Mouse (Mus musculus): ENCODE data around the gene Sema6d. TPM values are rescaled to one million over a fixed set of nuclear protein-coding genes. Genes with fewer than 3 reads are reported as not detected.
A peak's percentile ranks its signal among the peaks of the same experiment; 100 is the strongest.

Sema6d gene
- polyA plus RNA-seq, 1 experiment from 2014 or later: 27.7 TPM

DNA sequence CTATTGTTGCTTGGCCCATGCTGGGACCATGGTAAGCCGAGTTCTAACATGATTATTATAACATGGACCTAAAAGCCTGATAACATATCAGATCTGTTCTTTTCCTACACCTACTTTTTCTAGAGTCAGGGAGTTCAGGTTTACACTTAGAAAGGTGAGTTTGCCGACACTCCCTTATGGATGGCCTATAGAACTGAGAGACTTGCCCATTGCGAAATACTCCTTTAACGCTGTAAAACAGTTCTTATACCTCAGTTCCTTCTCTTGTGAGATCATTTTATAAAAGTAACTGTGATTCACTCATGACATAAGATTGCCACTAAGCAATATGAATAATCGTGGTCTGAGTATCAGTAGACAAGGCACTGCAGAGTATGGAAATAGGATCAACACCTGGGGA lies 307.5 kb downstream of the Sema6d start:
- Histone ChIP-seq H3K4me2 (ENCODE audit: low read length) (no peak overlapping the region), H3K27ac (replicated peaks in 1 of 2; ENCODE audit: control insufficient read depth in 1 of 2, insufficient read depth in 1 of 2, low read depth in 2 of 2, low read length in 2 of 2) (no peak overlapping the region), H3K27me3 (ENCODE audit: control insufficient read depth, insufficient read depth, low read length) (no peaks in the 10 kb centered on the region), H3K36me3 (ENCODE audit: control insufficient read depth, insufficient read depth, low read length) (no peaks in the 10 kb centered on the region), H3K9me3 (ENCODE audit: control insufficient read depth, low read length) (no peaks in the 10 kb centered on the region), H3K4me3 (ENCODE audit: control insufficient read depth in 1 of 2, insufficient read depth in 1 of 2, low read depth in 1 of 2, low read length in 2 of 2) (no peak overlapping the region), H3K4me1 (ENCODE audit: control insufficient read depth in 2 of 2, insufficient read depth in 2 of 2, low read length in 2 of 2) (no peaks in the 10 kb centered on the region), H3K9ac (ENCODE audit: low read length) (no peak overlapping the region)
- WGBS: 89% methylated on average over 5 of the region's 5 CpGs
- no peak for ATAC-seq (ENCODE audit: insufficient number of reproducible peaks, insufficient read depth, low FRiP score, low read depth)

DNA sequence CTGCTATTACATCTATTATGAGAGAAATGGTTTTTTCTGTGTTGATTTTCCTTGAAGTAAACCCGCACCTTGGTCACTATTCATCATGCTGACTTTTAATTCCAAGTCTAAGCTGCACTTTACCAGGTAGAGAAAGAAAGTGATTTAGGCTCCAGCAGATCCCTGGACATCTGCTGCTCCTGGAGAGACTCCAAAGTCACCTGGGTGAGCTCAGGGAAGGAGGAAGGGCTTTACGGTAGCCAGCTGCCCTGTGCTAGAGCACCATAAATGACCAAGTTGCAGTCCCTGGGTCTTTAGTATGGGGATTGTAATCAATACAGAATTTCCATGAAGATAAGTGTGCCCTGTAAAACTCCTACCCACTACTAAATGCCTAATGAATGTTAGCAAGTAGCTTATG lies 309.8 kb downstream of the Sema6d start:
- H3K4me3 ChIP-seq (ENCODE audit: control insufficient read depth in 1 of 2, insufficient read depth in 1 of 2, low read depth in 1 of 2, low read length in 2 of 2): no peak overlapping the region
- no peaks in the 10 kb centered on the region for H3K9me3 ChIP-seq (ENCODE audit: control insufficient read depth, low read length)
- H3K36me3 ChIP-seq (ENCODE audit: control insufficient read depth, insufficient read depth, low read length): no peaks in the 10 kb centered on the region
- no peak overlapping the region for H3K9ac ChIP-seq (ENCODE audit: low read length)
- H3K4me2 ChIP-seq (ENCODE audit: low read length): no peak overlapping the region
- WGBS: 97% methylated on average over 2 of the region's 2 CpGs
- ATAC-seq (ENCODE audit: insufficient number of reproducible peaks, insufficient read depth, low FRiP score, low read depth): no peak
- H3K27ac ChIP-seq (replicated peaks in 1 of 2; ENCODE audit: control insufficient read depth in 1 of 2, insufficient read depth in 1 of 2, low read depth in 2 of 2, low read length in 2 of 2): no peak overlapping the region
- peaks cover 9 to 11% of the 10 kb centered on the region in 2 experiments for H3K4me1 ChIP-seq (ENCODE audit: control insufficient read depth in 2 of 2, insufficient read depth in 2 of 2, low read length in 2 of 2)
- H3K27me3 ChIP-seq (ENCODE audit: control insufficient read depth, insufficient read depth, low read length): no peaks in the 10 kb centered on the region

GRCm38 (mm10) chr2:124401727-124402380 lies 312.1 kb downstream of the Sema6d start:
- Histone ChIP-seq H3K4me1 (ENCODE audit: control insufficient read depth in 2 of 2, insufficient read depth in 2 of 2, low read length in 2 of 2) (peaks cover 13 to 17% of the 10 kb centered on the region in 2 experiments), H3K9ac (ENCODE audit: low read length) (no peak overlapping the region), H3K27me3 (ENCODE audit: control insufficient read depth, insufficient read depth, low read length) (no peaks in the 10 kb centered on the region), H3K4me3 (ENCODE audit: control insufficient read depth in 1 of 2, insufficient read depth in 1 of 2, low read depth in 1 of 2, low read length in 2 of 2) (no peak overlapping the region), H3K27ac (replicated peaks in 1 of 2; ENCODE audit: control insufficient read depth in 1 of 2, insufficient read depth in 1 of 2, low read depth in 2 of 2, low read length in 2 of 2) (no peak overlapping the region), H3K36me3 (ENCODE audit: control insufficient read depth, insufficient read depth, low read length) (no peaks in the 10 kb centered on the region), H3K4me2 (ENCODE audit: low read length) (no peak overlapping the region), H3K9me3 (ENCODE audit: control insufficient read depth, low read length) (no peaks in the 10 kb centered on the region)
- WGBS: 70% methylated on average over 6 of the region's 6 CpGs
- ATAC-seq (ENCODE audit: insufficient number of reproducible peaks, insufficient read depth, low FRiP score, low read depth): no peak

DNA sequence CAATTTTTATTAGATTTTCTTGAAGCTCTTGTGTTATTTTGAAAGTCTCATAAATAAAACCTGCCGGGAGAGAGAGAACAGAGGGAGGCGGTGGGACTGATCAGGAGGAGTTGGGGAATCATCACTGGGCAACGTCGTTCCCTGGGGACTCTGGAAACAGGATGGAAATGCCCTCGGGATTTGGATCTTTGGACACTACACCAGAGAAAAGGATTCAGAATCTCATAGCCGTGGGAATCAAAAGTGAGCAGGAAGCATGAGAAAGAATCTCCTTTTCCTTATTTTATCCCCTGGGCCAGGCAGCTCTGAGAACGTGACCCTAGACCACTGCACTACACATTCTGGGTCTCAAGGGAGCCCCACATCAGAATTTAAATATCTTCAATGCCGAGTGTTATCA lies 313.8 kb downstream of the Sema6d start:
- no peaks in the 10 kb centered on the region for H3K9me3 ChIP-seq (ENCODE audit: control insufficient read depth, low read length)
- H3K27ac ChIP-seq (replicated peaks in 1 of 2; ENCODE audit: control insufficient read depth in 1 of 2, insufficient read depth in 1 of 2, low read depth in 2 of 2, low read length in 2 of 2): 0 out of 4 replicates have a peak overlapping the region, but pooled peaks of 1 of the 2 experiments have one; percentile 1
- no peak for ATAC-seq (ENCODE audit: insufficient number of reproducible peaks, insufficient read depth, low FRiP score, low read depth)
- no peak overlapping the region for H3K9ac ChIP-seq (ENCODE audit: low read length)
- H3K27me3 ChIP-seq (ENCODE audit: control insufficient read depth, insufficient read depth, low read length): no peaks in the 10 kb centered on the region
- 68% methylated on average over 8 of the region's 8 CpGs for WGBS
- H3K36me3 ChIP-seq (ENCODE audit: control insufficient read depth, insufficient read depth, low read length): no peaks in the 10 kb centered on the region
- H3K4me1 ChIP-seq (ENCODE audit: control insufficient read depth in 2 of 2, insufficient read depth in 2 of 2, low read length in 2 of 2): peaks cover 17 to 21% of the 10 kb centered on the region in 2 experiments
- H3K4me3 ChIP-seq (ENCODE audit: control insufficient read depth in 1 of 2, insufficient read depth in 1 of 2, low read depth in 1 of 2, low read length in 2 of 2): no peak overlapping the region
- peak overlapping the region; percentile 6; the same call in 1 of the 2 replicates for H3K4me2 ChIP-seq (ENCODE audit: low read length)

GRCm38 (mm10) chr2:124403981-124404380 lies 314.2 kb downstream of the Sema6d start:
- H3K4me2 ChIP-seq (ENCODE audit: low read length): peak overlapping the region; percentile 6; the same call in 1 of the 2 replicates
- H3K4me1 ChIP-seq (ENCODE audit: control insufficient read depth in 2 of 2, insufficient read depth in 2 of 2, low read length in 2 of 2): peaks cover 17 to 25% of the 10 kb centered on the region in 2 experiments
- no peak overlapping the region for H3K9ac ChIP-seq (ENCODE audit: low read length)
- peak overlapping the region; percentile 1 to 51 for H3K27ac ChIP-seq (replicated peaks in 1 of 2; ENCODE audit: control insufficient read depth in 1 of 2, insufficient read depth in 1 of 2, low read depth in 2 of 2, low read length in 2 of 2)
- no peak for ATAC-seq (ENCODE audit: insufficient number of reproducible peaks, insufficient read depth, low FRiP score, low read depth)
- no peaks in the 10 kb centered on the region for H3K9me3 ChIP-seq (ENCODE audit: control insufficient read depth, low read length)
- H3K27me3 ChIP-seq (ENCODE audit: control insufficient read depth, insufficient read depth, low read length): no peaks in the 10 kb centered on the region
- no peak overlapping the region for H3K4me3 ChIP-seq (ENCODE audit: control insufficient read depth in 1 of 2, insufficient read depth in 1 of 2, low read depth in 1 of 2, low read length in 2 of 2)
- WGBS: 19% methylated on average over 6 of the region's 6 CpGs
- no peaks in the 10 kb centered on the region for H3K36me3 ChIP-seq (ENCODE audit: control insufficient read depth, insufficient read depth, low read length)

DNA sequence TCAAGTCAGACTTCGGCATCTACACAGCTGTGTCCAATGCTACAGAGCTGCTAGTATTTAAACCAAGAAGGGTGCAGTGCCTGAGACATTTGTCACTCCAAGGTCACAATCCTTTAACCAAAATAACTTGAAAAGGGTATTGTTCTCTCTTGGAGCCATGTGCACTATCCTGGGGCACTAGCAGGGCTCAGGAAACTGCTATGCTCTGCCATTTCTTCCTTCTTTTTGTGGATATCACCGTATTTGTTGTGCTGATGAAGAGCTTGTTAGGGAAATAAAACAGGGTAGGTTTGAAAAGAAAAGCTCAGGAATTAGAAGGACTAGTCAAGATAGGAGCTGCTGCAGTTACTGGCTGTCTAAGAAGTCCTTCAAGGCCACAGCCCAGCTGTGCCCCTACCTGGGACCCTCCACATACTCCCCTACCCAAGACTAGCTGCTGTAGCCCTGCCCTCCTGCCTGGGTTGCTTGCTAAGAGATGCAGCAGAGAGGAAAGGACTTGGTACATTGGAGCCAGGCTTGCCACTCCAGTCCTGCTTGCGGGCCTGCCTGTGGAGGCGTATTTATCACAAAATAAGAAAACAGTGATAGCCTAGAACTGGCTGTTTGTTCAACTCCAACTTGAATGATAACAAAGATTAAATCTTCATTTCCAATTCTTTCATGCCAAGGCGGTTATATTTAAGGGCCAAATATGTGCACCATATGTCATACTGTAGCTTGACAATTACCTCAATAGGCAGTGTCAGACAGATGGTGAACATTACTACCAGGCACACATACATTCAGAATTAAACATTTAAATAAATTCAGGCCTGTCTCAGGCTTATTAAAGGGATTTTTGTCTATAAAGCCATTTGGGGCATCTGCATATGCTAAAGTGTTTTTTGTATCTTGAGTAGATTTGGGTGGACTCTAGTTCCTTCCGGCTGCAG lies 315.1 kb downstream of the Sema6d start:
- Histone ChIP-seq H3K36me3 (ENCODE audit: control insufficient read depth, insufficient read depth, low read length) (no peaks in the 10 kb centered on the region), H3K9me3 (ENCODE audit: control insufficient read depth, low read length) (no peaks in the 10 kb centered on the region), H3K4me2 (ENCODE audit: low read length) (no peak overlapping the region), H3K4me3 (ENCODE audit: control insufficient read depth in 1 of 2, insufficient read depth in 1 of 2, low read depth in 1 of 2, low read length in 2 of 2) (no peak overlapping the region), H3K27ac (replicated peaks in 1 of 2; ENCODE audit: control insufficient read depth in 1 of 2, insufficient read depth in 1 of 2, low read depth in 2 of 2, low read length in 2 of 2) (peak overlapping the region; percentile 1 to 51; a peak in 3 of 4 replicates), H3K9ac (ENCODE audit: low read length) (no peak overlapping the region), H3K4me1 (ENCODE audit: control insufficient read depth in 2 of 2, insufficient read depth in 2 of 2, low read length in 2 of 2) (peaks cover 19 to 29% of the 10 kb centered on the region in 2 experiments), H3K27me3 (ENCODE audit: control insufficient read depth, insufficient read depth, low read length) (no peaks in the 10 kb centered on the region)
- 86% methylated on average over 6 of the region's 6 CpGs for WGBS
- ATAC-seq (ENCODE audit: insufficient number of reproducible peaks, insufficient read depth, low FRiP score, low read depth): no peak

DNA sequence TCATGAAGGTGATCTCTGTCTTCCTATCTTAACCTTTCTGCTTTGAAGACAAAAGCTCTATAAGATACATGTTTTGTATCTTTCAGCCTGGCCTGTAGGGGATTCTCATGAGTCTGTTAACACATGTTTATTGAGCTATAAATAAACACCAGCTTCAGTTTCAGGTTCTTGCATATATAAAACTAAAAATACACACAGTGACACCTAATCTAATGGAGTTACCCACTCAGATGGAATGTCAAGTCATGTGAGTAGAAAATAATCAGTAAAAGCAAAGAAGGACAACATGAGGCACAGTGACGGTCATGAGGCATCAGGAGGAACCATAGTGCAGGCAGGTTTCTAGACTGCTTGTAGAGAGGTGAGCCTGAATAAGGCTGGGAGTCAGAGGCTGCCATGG lies 319.2 kb downstream of the Sema6d start:
- peaks cover 19 to 32% of the 10 kb centered on the region in 2 experiments for H3K4me1 ChIP-seq (ENCODE audit: control insufficient read depth in 2 of 2, insufficient read depth in 2 of 2, low read length in 2 of 2)
- H3K27me3 ChIP-seq (ENCODE audit: control insufficient read depth, insufficient read depth, low read length): no peaks in the 10 kb centered on the region
- no peaks in the 10 kb centered on the region for H3K9me3 ChIP-seq (ENCODE audit: control insufficient read depth, low read length)
- peak overlapping the region in 1 of 2 experiments; percentile 62; a peak in 3 of 4 replicates for H3K27ac ChIP-seq (replicated peaks in 1 of 2; ENCODE audit: control insufficient read depth in 1 of 2, insufficient read depth in 1 of 2, low read depth in 2 of 2, low read length in 2 of 2)
- H3K9ac ChIP-seq (ENCODE audit: low read length): no peak overlapping the region
- H3K4me2 ChIP-seq (ENCODE audit: low read length): no peak overlapping the region
- H3K4me3 ChIP-seq (ENCODE audit: control insufficient read depth in 1 of 2, insufficient read depth in 1 of 2, low read depth in 1 of 2, low read length in 2 of 2): no peak overlapping the region
- no peaks in the 10 kb centered on the region for H3K36me3 ChIP-seq (ENCODE audit: control insufficient read depth, insufficient read depth, low read length)
- ATAC-seq (ENCODE audit: insufficient number of reproducible peaks, insufficient read depth, low FRiP score, low read depth): no peak
- 48% methylated on average over 1 of the region's 1 CpGs for WGBS

Data from heart, embryonic 14.5 days (tissue).